Mouse (Mus musculus): ENCODE results near the gene Rnaset2a. TPM values are rescaled to one million over a fixed set of nuclear protein-coding genes. Genes with fewer than 3 reads are reported as not detected.
"Not testable (repeated sequence)": the region's sequence is repeated elsewhere in the genome, so short reads cannot be mapped to it uniquely, and the experiment has no call there.

The Rnaset2a gene
- polyA plus RNA-seq, 1 experiment from 2014 or later, result 14.9 TPM

- H3K27me3 ChIP-seq; H3K4me1 ChIP-seq; ATAC-seq (ENCODE audit: low FRiP score, low read depth); H3K9me3 ChIP-seq; H3K27ac ChIP-seq (replicated peaks); H3K4me2 ChIP-seq (replicated peaks); H3K36me3 ChIP-seq; H3K9ac ChIP-seq (replicated peaks); H3K4me3 ChIP-seq: not testable (repeated sequence)
- 67% methylated on average over 2 of the region's 2 CpGs for WGBS
These were observed 78.0 kb downstream of the Rnaset2a start for GRCm38 (mm10) chr17:8069847-8070246.

Other genes with a start within 250 kb of the Rnaset2a start
- gene Tagap, start 222.1 kb downstream of the Rnaset2a start, polyA plus RNA-seq (2016; fragmentation: Nextera tagmentation; extraction: Ambion mirVana), result 0.50 and 0.56 TPM in 2 replicates
- 65.3 and 67.0 TPM in 2 replicates for gene Rsph3a, start 202.5 kb downstream of the Rnaset2a start, polyA plus RNA-seq (2016; fragmentation: Nextera tagmentation; extraction: Ambion mirVana)
- gene Gm49673, start 309 bp downstream of the Rnaset2a start, polyA plus RNA-seq (2016; fragmentation: Nextera tagmentation; extraction: Ambion mirVana), result 0.26 TPM in 1 of 2 replicates, not detected in the other
- gene Fgfr1op, start 17.4 kb upstream of the Rnaset2a start, polyA plus RNA-seq (2016; fragmentation: Nextera tagmentation; extraction: Ambion mirVana), result 40.6 and 46.4 TPM in 2 replicates
- gene Ccr6, start 87.9 kb upstream of the Rnaset2a start, polyA plus RNA-seq (2016; fragmentation: Nextera tagmentation; extraction: Ambion mirVana), result not detected in 2 replicates
- gene Mpc1, start 134.8 kb upstream of the Rnaset2a start, polyA plus RNA-seq (2016; fragmentation: Nextera tagmentation; extraction: Ambion mirVana), result 116 TPM in 2 replicates
- gene Sft2d1, start 163.0 kb upstream of the Rnaset2a start, polyA plus RNA-seq (2016; fragmentation: Nextera tagmentation; extraction: Ambion mirVana), result 104 TPM in 2 replicates
- 3.9 and 4.1 TPM in 2 replicates for gene Prr18, start 189.4 kb upstream of the Rnaset2a start, polyA plus RNA-seq (2016; fragmentation: Nextera tagmentation; extraction: Ambion mirVana)
- 0.71 TPM in 1 of 2 replicates, not detected in the other for gene T2, start 207.9 kb upstream of the Rnaset2a start, polyA plus RNA-seq (2016; fragmentation: Nextera tagmentation; extraction: Ambion mirVana)

All from midbrain, embryonic 12.5 days (tissue).